ENCODE assay signal across 10 mouse cellular contexts in the genomic region with DNA sequence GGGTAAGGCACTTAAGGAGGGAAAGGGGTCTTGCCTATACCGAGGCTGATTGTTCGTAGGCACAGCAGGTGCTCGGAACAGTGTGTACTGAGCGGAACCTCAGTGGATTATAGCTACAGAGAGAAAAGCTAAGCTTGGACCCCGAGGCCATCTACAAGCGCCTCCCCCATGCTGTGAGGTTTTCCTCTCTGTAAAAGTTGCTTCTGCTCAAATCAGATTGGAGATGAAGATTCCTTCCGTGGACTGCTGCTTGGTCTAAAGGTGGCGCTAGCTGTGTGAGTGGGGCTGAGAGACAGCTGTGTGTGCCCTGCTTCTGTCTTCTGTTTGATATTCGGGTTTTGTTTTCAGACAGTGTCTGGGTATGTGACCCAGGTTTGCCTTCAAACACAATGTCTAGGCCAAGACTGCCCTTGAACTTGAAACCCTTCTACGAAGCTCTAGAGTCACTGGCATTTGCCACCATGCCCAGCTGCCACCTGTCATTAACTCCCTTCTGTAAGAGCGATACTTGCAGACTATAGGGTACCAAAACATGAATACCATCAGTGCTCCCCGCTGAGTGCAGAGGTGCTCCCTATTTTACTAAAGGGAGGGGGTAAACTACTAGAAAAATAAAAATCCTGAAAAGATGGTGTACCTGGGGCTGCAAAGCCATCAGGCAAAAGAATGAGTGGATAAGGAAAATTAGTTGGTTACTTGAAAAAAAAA.
DNase-seq lines count a peak whose midpoint lies in the region; ATAC-seq and TF ChIP-seq lines count a peak whose summit lies in the region.
"Had no signal": no experiment of that assay in that cellular context is flagged by ENCODE, and none has a peak within 500 bp of the region (broad histone marks: within the 10 kb centered on the region; RNA-seq: fewer than 3 reads in every experiment).

No protein-coding gene starts in this region.

- H3K9me3 ChIP-seq in intestine, postnatal 0 days (ENCODE audit: control insufficient read depth): no peaks in the 10 kb centered on the region
- H3K9me3 ChIP-seq in intestine, embryonic 16.5 days (ENCODE audit: control insufficient read depth, low read length): no peaks in the 10 kb centered on the region
- H3K9me3 ChIP-seq in ES-E14 (ENCODE audit: control insufficient read depth, insufficient read depth, low read depth, low read length): no peaks in the 10 kb centered on the region
- H3K9me3 ChIP-seq in midbrain, embryonic 11.5 days (ENCODE audit: control insufficient read depth, low read length): no peaks in the 10 kb centered on the region
- H3K9me3 ChIP-seq: liver, embryonic 13.5 days had no signal

- no peaks in the 10 kb centered on the region for H3K36me3 ChIP-seq in intestine, postnatal 0 days (ENCODE audit: control insufficient read depth, insufficient read depth)
- H3K36me3 ChIP-seq in intestine, embryonic 16.5 days (ENCODE audit: control insufficient read depth, insufficient read depth, low read length): no peaks in the 10 kb centered on the region
- H3K36me3 ChIP-seq in ES-E14 (ENCODE audit: control insufficient read depth, insufficient read depth, low read length, poor library complexity, severe bottlenecking): no peaks in the 10 kb centered on the region
- no peaks in the 10 kb centered on the region for H3K36me3 ChIP-seq in midbrain, embryonic 11.5 days (ENCODE audit: control insufficient read depth, insufficient read depth, low read length)
- H3K36me3 ChIP-seq: liver, embryonic 13.5 days had no signal

- no peak overlapping the region for H3K27ac ChIP-seq in intestine, postnatal 0 days (ENCODE audit: low read depth, low read length)
- H3K27ac ChIP-seq in intestine, embryonic 16.5 days (ENCODE audit: low read length): no peak overlapping the region
- H3K27ac ChIP-seq in ES-E14 (ENCODE audit: insufficient read depth, low read depth, low read length, poor library complexity, severe bottlenecking): no peak overlapping the region
- no peak overlapping the region for H3K27ac ChIP-seq in midbrain, embryonic 11.5 days (ENCODE audit: low read depth, low read length)
- H3K27ac ChIP-seq: liver, embryonic 13.5 days had no signal

- in situ Hi-C loops in ES-E14 (cut with MboI; ENCODE audit: low sequenced_read_pairs in 2 of 2, unreplicated experiment in 2 of 2): no loop called here

- no peaks in the 10 kb centered on the region for H3K27me3 ChIP-seq in intestine, postnatal 0 days (replicated peaks; ENCODE audit: control insufficient read depth, insufficient read depth, low read length)
- no peaks in the 10 kb centered on the region for H3K27me3 ChIP-seq in intestine, embryonic 16.5 days (replicated peaks; ENCODE audit: control insufficient read depth, insufficient read depth, low read length)
- H3K27me3 ChIP-seq in midbrain, embryonic 11.5 days (ENCODE audit: control insufficient read depth, insufficient read depth, low read length): no peaks in the 10 kb centered on the region
- H3K27me3 ChIP-seq: liver, embryonic 13.5 days had no signal

- H3K9ac ChIP-seq in intestine, postnatal 0 days (ENCODE audit: low read depth, low read length): no peak overlapping the region
- no peak overlapping the region for H3K9ac ChIP-seq in intestine, embryonic 16.5 days (ENCODE audit: low read depth, low read length)
- H3K9ac ChIP-seq in ES-E14 (ENCODE audit: insufficient read depth, low read depth, low read length, poor library complexity, severe bottlenecking): no peak overlapping the region
- H3K9ac ChIP-seq in midbrain, embryonic 11.5 days (ENCODE audit: low read length): no peak overlapping the region
- H3K9ac ChIP-seq: liver, embryonic 13.5 days had no signal

- peak; percentile 37 for TF ChIP-seq CTCF in intestine, postnatal 0 days (IDR thresholded peaks at IDR 0.05; ENCODE audit: low read depth)

- H3K4me2 ChIP-seq in intestine, postnatal 0 days (replicated peaks; ENCODE audit: low read depth): no peak overlapping the region
- no peak overlapping the region for H3K4me2 ChIP-seq in intestine, embryonic 16.5 days (ENCODE audit: low read depth, low read length)
- no peak overlapping the region for H3K4me2 ChIP-seq in midbrain, embryonic 11.5 days
- H3K4me2 ChIP-seq: liver, embryonic 13.5 days had no signal

- no peaks in the 10 kb centered on the region for H3K4me1 ChIP-seq in intestine, postnatal 0 days (replicated peaks; ENCODE audit: control insufficient read depth, insufficient read depth, low read length)
- 0 out of 2 replicates have a peak, but pooled peaks cover 6% of the 10 kb centered on the region for H3K4me1 ChIP-seq in intestine, embryonic 16.5 days (ENCODE audit: control insufficient read depth, insufficient read depth, low read length)
- H3K4me1 ChIP-seq in ES-E14 (ENCODE audit: control insufficient read depth in 2 of 2, insufficient read depth in 2 of 2, low read length in 2 of 2, poor library complexity in 1 of 2): peaks cover 0 to 3% of the 10 kb centered on the region in 2 experiments; a peak in 1 of 4 replicates
- peaks cover 5% of the 10 kb centered on the region for H3K4me1 ChIP-seq in midbrain, embryonic 11.5 days (ENCODE audit: control insufficient read depth, insufficient read depth, low read length)
- H3K4me1 ChIP-seq: liver, embryonic 13.5 days had no signal

- 70% methylated on average over 12 of the region's 12 CpGs for WGBS in intestine, postnatal 0 days
- WGBS in intestine, embryonic 16.5 days: 67% methylated on average over 12 of the region's 12 CpGs
- 37% methylated on average over 12 of the region's 12 CpGs for WGBS in midbrain, embryonic 11.5 days

- peak; percentile 7 for DNase-seq in embryo, embryonic 10.5 days (ENCODE audit: low spot score)
- DNase-seq in embryo, embryonic 9.5 days (ENCODE audit: extremely low spot score): no peak
- DNase-seq in ES-E14 (ENCODE audit: low read depth, low spot score): peak; percentile 9
- DNase-seq in midbrain, embryonic 11.5 days (ENCODE audit: low spot score, missing footprints): peak; percentile 79
- DNase-seq in left cerebral cortex, adult 18-20 months (ENCODE audit: low spot score in 2 of 2): no peak
- DNase-seq: kidney, postnatal 10 days; liver, embryonic 13.5 days had no signal

- no peak overlapping the region for H3K4me3 ChIP-seq in intestine, postnatal 0 days (ENCODE audit: low read depth, low read length)
- H3K4me3 ChIP-seq in intestine, embryonic 16.5 days (ENCODE audit: low read length): no peak overlapping the region
- H3K4me3 ChIP-seq in ES-E14 (ENCODE audit: insufficient read depth in 1 of 2, low read depth in 1 of 2, low read length in 2 of 2, poor library complexity in 1 of 2, severe bottlenecking in 1 of 2): no peak overlapping the region
- H3K4me3 ChIP-seq in midbrain, embryonic 11.5 days (ENCODE audit: low read depth, low read length): no peak overlapping the region
- H3K4me3 ChIP-seq: liver, embryonic 13.5 days had no signal

- no peak for ATAC-seq in intestine, postnatal 0 days
- no peak for ATAC-seq in intestine, embryonic 16.5 days
- ATAC-seq in midbrain, embryonic 11.5 days (ENCODE audit: low FRiP score): no peak
- no peak for ATAC-seq in CD4-positive, CD25-positive, alpha-beta regulatory T cell, adult 4 months

TF ChIP-seq in ES-E14, 5 proteins besides CTCF, POLR2A, EP300 and RAD21:
- TF ChIP-seq ZNF384 (IDR thresholded peaks at IDR 0.05; ENCODE audit: low read depth, low read length) (no peak), MAFK (IDR thresholded peaks at IDR 0.05; ENCODE audit: insufficient read depth, low read depth, low read length) (no peak), HCFC1 (IDR thresholded peaks at IDR 0.05; ENCODE audit: borderline replicate concordance, insufficient read depth, low read length) (no peak), ZC3H11A (IDR thresholded peaks at IDR 0.05; ENCODE audit: borderline replicate concordance, low read depth, low read length) (no peak), CHD2 (IDR thresholded peaks at IDR 0.05; ENCODE audit: low read depth, low read length) (no peak)

Comparison
In these comparisons a context has a peak if more than half of its experiments do, and no peak if none do; other contexts are left out.
1. DNase-seq: peak in embryo, embryonic 10.5 days (single experiment), ES-E14 (single experiment) and midbrain, embryonic 11.5 days (single experiment); none in embryo, embryonic 9.5 days (single experiment) and left cerebral cortex, adult 18-20 months (0 of 2).